Mouse (Mus musculus): ENCODE results near the gene Spg7. TPM values are rescaled to one million over a fixed set of nuclear protein-coding genes. Genes with fewer than 3 reads are reported as not detected.

Gene Spg7
- total and polyA plus RNA-seq, 2 experiments from 2014 or later, result 51.3 to 64.3 TPM

- H3K4me3 ChIP-seq (ENCODE audit: low read depth, low read length), result no peak overlapping the region
- 89% methylated on average over 7 of the region's 7 CpGs for WGBS
- ATAC-seq (ENCODE audit: low FRiP score) (no peak), DNase-seq (ENCODE audit: low spot score) (no peak)
- H3K4me1 ChIP-seq (ENCODE audit: insufficient read depth, low read length), result peaks cover 5% of the 10 kb centered on the region; the same call in 1 of the 2 replicates
- TF ChIP-seq CTCF (IDR thresholded peaks at IDR 0.05), result no peak
- H3K9me3 ChIP-seq (ENCODE audit: low read length), result no peaks in the 10 kb centered on the region
- H3K36me3 ChIP-seq (ENCODE audit: insufficient read depth, low read length), result no peaks in the 10 kb centered on the region
- H3K27me3 ChIP-seq (ENCODE audit: insufficient read depth, low read length), result no peaks in the 10 kb centered on the region
- no peak overlapping the region for H3K9ac ChIP-seq (replicated peaks; ENCODE audit: low read length, poor library complexity, severe bottlenecking)
- H3K27ac ChIP-seq (ENCODE audit: low read depth, low read length), result no peak overlapping the region
- no peak overlapping the region for H3K4me2 ChIP-seq (ENCODE audit: low read depth, low read length, poor library complexity, severe bottlenecking)
Observed at GRCm38 (mm10) chr8:123047827-123048226, 14.9 kb upstream of the Spg7 start.

DNA sequence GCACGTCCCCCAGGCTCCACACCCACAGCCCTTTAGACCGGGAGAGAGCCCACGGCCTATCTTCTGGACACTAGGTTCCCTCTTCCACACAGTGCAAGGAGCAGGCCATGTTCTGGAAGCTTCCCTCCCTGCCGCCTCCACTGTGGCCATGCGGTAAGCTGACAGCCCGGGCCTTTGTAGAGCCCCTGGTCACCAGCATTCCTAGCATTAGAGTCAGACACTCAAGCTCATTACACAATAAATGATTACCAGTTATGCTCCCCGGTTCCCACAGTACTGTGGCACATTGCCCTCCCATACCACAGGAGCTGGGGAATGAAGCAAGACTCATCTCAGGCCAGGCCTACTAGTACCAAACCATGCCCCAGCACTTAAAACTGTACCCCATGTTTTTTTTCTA is 14.3 kb upstream of the Spg7 start:
- H3K27me3 ChIP-seq (ENCODE audit: insufficient read depth, low read length), result no peaks in the 10 kb centered on the region
- H3K36me3 ChIP-seq (ENCODE audit: insufficient read depth, low read length), result no peaks in the 10 kb centered on the region
- WGBS, result 88% methylated on average over 7 of the region's 7 CpGs
- peaks cover 2% of the 10 kb centered on the region; the same call in 1 of the 2 replicates for H3K4me1 ChIP-seq (ENCODE audit: insufficient read depth, low read length)
- H3K9ac ChIP-seq (replicated peaks; ENCODE audit: low read length, poor library complexity, severe bottlenecking), result no peak overlapping the region
- no peak for TF ChIP-seq CTCF (IDR thresholded peaks at IDR 0.05)
- H3K9me3 ChIP-seq (ENCODE audit: low read length), result no peaks in the 10 kb centered on the region
- ATAC-seq (ENCODE audit: low FRiP score) (no peak), DNase-seq (ENCODE audit: low spot score) (no peak)
- no peak overlapping the region for H3K27ac ChIP-seq (ENCODE audit: low read depth, low read length)
- H3K4me3 ChIP-seq (ENCODE audit: low read depth, low read length), result no peak overlapping the region
- no peak overlapping the region for H3K4me2 ChIP-seq (ENCODE audit: low read depth, low read length, poor library complexity, severe bottlenecking)

DNA sequence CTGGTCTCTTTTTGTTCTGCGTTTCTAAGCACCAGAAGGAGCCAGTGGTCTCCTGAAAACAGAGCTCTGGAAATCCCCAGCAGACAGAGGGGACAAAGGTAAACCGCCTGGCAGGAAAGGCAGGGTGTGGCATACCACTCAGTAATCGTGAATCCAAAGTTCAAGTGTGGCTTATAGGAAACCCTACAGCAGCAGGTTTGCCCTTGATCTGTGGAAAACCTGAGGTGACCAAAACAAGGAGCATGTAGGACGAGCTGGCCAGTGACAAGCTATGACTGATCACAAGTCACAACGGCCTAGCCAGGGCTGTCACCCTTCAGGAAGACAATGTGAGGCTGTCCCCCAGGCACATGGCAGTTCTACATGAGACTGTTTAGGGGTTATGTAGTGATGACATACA is 11.3 kb upstream of the Spg7 start:
- no peaks in the 10 kb centered on the region for H3K9me3 ChIP-seq (ENCODE audit: low read length)
- H3K27ac ChIP-seq (ENCODE audit: low read depth, low read length), result no peak overlapping the region
- H3K4me3 ChIP-seq (ENCODE audit: low read depth, low read length), result no peak overlapping the region
- no peak for TF ChIP-seq CTCF (IDR thresholded peaks at IDR 0.05)
- H3K27me3 ChIP-seq (ENCODE audit: insufficient read depth, low read length), result no peaks in the 10 kb centered on the region
- DNase-seq (ENCODE audit: low spot score) (no peak), ATAC-seq (ENCODE audit: low FRiP score) (no peak)
- H3K4me2 ChIP-seq (ENCODE audit: low read depth, low read length, poor library complexity, severe bottlenecking), result no peak overlapping the region
- H3K4me1 ChIP-seq (ENCODE audit: insufficient read depth, low read length), result no peaks in the 10 kb centered on the region
- WGBS, result 70% methylated on average over 5 of the region's 5 CpGs
- no peaks in the 10 kb centered on the region for H3K36me3 ChIP-seq (ENCODE audit: insufficient read depth, low read length)
- no peak overlapping the region for H3K9ac ChIP-seq (replicated peaks; ENCODE audit: low read length, poor library complexity, severe bottlenecking)

- 76% methylated on average over 4 of the region's 4 CpGs for WGBS
- H3K9ac ChIP-seq (replicated peaks; ENCODE audit: low read length, poor library complexity, severe bottlenecking), result no peak overlapping the region
- H3K4me3 ChIP-seq (ENCODE audit: low read depth, low read length), result peak overlapping the region; percentile 97; the same call in 1 of the 2 replicates
Observed at GRCm38 (mm10) chr8:123064072-123064471, 1.3 kb downstream of the Spg7 start.

DNA sequence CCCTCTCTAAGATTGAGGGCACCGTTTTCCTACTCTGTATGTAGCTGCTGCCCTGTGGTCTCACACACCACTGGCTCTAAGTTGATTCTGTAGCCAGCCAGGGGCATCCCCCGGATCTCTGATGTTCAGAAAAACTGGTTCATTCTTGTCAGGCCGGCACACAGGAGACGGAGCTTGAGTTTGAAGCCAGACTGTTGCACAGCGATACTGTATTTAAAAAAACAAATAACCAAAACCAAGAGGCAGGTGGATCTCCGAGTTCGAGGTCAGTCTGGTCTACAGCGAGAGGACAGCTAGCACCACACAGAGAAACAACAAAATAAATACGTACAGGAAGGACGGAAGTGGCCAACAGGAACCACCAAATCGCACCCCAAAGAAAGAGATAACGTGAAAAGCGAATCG is 2.1 kb downstream of the Spg7 start:
- Histone ChIP-seq H3K4me1 (ENCODE audit: insufficient read depth, low read length) (peaks cover 5% of the 10 kb centered on the region; the same call in 1 of the 2 replicates), H3K9ac (replicated peaks; ENCODE audit: low read length, poor library complexity, severe bottlenecking) (peak overlapping the region; percentile 84), H3K27me3 (ENCODE audit: insufficient read depth, low read length) (no peaks in the 10 kb centered on the region), H3K36me3 (ENCODE audit: insufficient read depth, low read length) (no peaks in the 10 kb centered on the region), H3K4me2 (ENCODE audit: low read depth, low read length, poor library complexity, severe bottlenecking) (peak overlapping the region; percentile 67), H3K4me3 (ENCODE audit: low read depth, low read length) (peak overlapping the region; percentile 97), H3K9me3 (ENCODE audit: low read length) (no peaks in the 10 kb centered on the region), H3K27ac (ENCODE audit: low read depth, low read length) (peak overlapping the region; percentile 93)
- ATAC-seq (ENCODE audit: low FRiP score) (peak; percentile 45), DNase-seq (ENCODE audit: low spot score) (peak; percentile 35)
- 2% methylated on average over 14 of the region's 14 CpGs for WGBS
- no peak for TF ChIP-seq CTCF (IDR thresholded peaks at IDR 0.05)

More at GRCm38 (mm10) chr8:123064072-123064471, 1.3 kb downstream of the Spg7 start:
- no peaks in the 10 kb centered on the region for H3K9me3 ChIP-seq (ENCODE audit: low read length)
- H3K4me1 ChIP-seq (ENCODE audit: insufficient read depth, low read length), result peaks cover 5% of the 10 kb centered on the region; the same call in 1 of the 2 replicates
- no peak for TF ChIP-seq CTCF (IDR thresholded peaks at IDR 0.05)
- H3K27me3 ChIP-seq (ENCODE audit: insufficient read depth, low read length), result no peaks in the 10 kb centered on the region
- peak overlapping the region; percentile 67; the same call in 1 of the 2 replicates for H3K4me2 ChIP-seq (ENCODE audit: low read depth, low read length, poor library complexity, severe bottlenecking)
- DNase-seq (ENCODE audit: low spot score), result no peak
- peak overlapping the region; percentile 93 for H3K27ac ChIP-seq (ENCODE audit: low read depth, low read length)
- H3K36me3 ChIP-seq (ENCODE audit: insufficient read depth, low read length), result no peaks in the 10 kb centered on the region
- ATAC-seq (ENCODE audit: low FRiP score), result no peak

DNA sequence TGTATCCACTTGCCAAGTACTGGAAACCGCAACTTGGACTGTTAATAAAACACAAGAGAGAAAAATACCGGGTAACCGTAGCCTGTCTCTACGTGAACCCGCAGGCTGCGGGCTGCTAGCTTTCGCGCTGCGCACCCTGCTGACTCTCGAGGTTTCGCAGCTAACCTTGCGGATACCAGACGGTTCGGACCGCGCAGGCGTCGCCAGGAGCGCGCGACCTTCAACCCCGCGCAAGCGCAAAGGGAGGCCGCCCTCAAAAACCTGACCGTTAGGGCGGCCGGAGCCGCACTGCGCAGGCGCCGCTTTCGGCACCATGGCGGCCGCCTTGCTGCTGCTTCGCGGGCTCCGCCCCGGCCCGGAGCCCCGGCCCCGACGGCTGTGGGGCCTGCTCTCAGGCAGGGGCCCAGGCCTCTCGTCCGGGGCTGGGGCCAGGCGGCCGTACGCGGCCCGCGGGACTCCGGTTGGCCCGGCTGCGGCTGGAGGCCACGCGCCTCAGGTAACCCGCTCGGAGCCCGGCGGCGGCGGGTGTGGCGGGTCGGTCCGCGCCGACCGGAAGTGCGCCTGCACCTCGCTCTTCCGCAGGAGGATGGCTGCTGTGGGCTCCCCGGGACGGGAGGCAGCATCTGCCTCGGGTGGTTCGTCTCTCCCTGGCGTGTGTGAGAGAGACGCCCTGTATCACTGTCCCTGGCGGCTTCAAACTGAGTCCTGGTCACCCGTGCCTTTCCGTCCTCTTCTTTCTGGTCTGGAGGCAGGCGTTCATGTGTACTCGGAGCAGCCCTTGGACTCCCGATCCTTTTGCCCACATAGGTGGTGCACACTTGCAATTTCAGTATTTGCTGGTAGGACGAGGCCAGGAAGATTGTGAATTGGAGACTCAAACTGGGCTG is 2.7 kb downstream of the Spg7 start:
- H3K4me1 ChIP-seq (ENCODE audit: insufficient read depth, low read length), result peaks cover 5% of the 10 kb centered on the region; the same call in 1 of the 2 replicates
- no peaks in the 10 kb centered on the region for H3K9me3 ChIP-seq (ENCODE audit: low read length)
- whole genome bisulfite sequencing, result under 1% methylated on average over 62 of the region's 84 CpGs
- H3K9ac ChIP-seq (replicated peaks; ENCODE audit: low read length, poor library complexity, severe bottlenecking), result peak overlapping the region; percentile 84
- H3K4me2 ChIP-seq (ENCODE audit: low read depth, low read length, poor library complexity, severe bottlenecking), result peak overlapping the region; percentile 67
- DNase-seq (ENCODE audit: low spot score) (peak; percentile 98), ATAC-seq (ENCODE audit: low FRiP score) (peak; percentile 96)
- H3K4me3 ChIP-seq (ENCODE audit: low read depth, low read length), result peak overlapping the region; percentile 97
- H3K27ac ChIP-seq (ENCODE audit: low read depth, low read length), result peak overlapping the region; percentile 93
- H3K36me3 ChIP-seq (ENCODE audit: insufficient read depth, low read length), result no peaks in the 10 kb centered on the region
- TF ChIP-seq CTCF (IDR thresholded peaks at IDR 0.05), result peak; percentile 70
- no peaks in the 10 kb centered on the region for H3K27me3 ChIP-seq (ENCODE audit: insufficient read depth, low read length)

All from midbrain, postnatal 0 days (tissue).